Mouse (Mus musculus) lung, postnatal 0 days (tissue): ENCODE measurements around the gene Vgll4.

Source experiments
- CTCF ChIP-seq: IDR thresholded peaks from 2 replicates; pipeline ENCODE4 v1.5.1; 2016; ENCODE audit warnings: antibody characterized with exemption, mild to moderate bottlenecking
- EP300 ChIP-seq: IDR thresholded peaks from 2 replicates; pipeline ENCODE4 v1.6.1; 2016; ENCODE audit warnings: antibody characterized with exemption, mild to moderate bottlenecking, control low read depth

GRCm38 (mm10) chr6:114882675-114883074 is 87.1 kb downstream of the Vgll4 start:
- TF ChIP-seq EP300 (no peak), CTCF (no peak)
